Mouse (Mus musculus): Measurements from ENCODE around the gene Cx3cl1. TPM values are rescaled to one million over a fixed set of nuclear protein-coding genes. Genes with fewer than 3 reads are reported as not detected.

Gene Cx3cl1
- polyA plus RNA-seq, 1 experiment from 2014 or later = 10.6 TPM

- Histone ChIP-seq H3K9ac (no peak overlapping the region), H3K27ac (no peak overlapping the region), H3K4me3 (no peak overlapping the region), H3K27me3 (no peaks in the 10 kb centered on the region; the same call in 1 of the 2 replicates), H3K4me2 (replicated peaks) (no peak overlapping the region), H3K4me1 (peaks cover 11% of the 10 kb centered on the region), H3K9me3 (replicated peaks) (no peaks in the 10 kb centered on the region), H3K36me3 (no peaks in the 10 kb centered on the region)
- WGBS = 86% methylated on average over 5 of the region's 5 CpGs
- no peak for ATAC-seq (ENCODE audit: low FRiP score)
These were observed 39.0 kb downstream of the Cx3cl1 start for GRCm38 (mm10) chr8:94810855-94811254.

- no peak for ATAC-seq (ENCODE audit: low FRiP score)
- Histone ChIP-seq H3K4me2 (replicated peaks) (no peak overlapping the region), H3K9me3 (replicated peaks) (no peaks in the 10 kb centered on the region), H3K4me1 (peaks cover 11% of the 10 kb centered on the region), H3K9ac (no peak overlapping the region), H3K36me3 (no peaks in the 10 kb centered on the region), H3K27me3 (no peaks in the 10 kb centered on the region; the same call in 1 of the 2 replicates), H3K4me3 (no peak overlapping the region), H3K27ac (no peak overlapping the region)
- 74% methylated on average over 6 of the region's 6 CpGs for WGBS
These were observed 39.8 kb downstream of the Cx3cl1 start for GRCm38 (mm10) chr8:94811654-94812053.

DNA sequence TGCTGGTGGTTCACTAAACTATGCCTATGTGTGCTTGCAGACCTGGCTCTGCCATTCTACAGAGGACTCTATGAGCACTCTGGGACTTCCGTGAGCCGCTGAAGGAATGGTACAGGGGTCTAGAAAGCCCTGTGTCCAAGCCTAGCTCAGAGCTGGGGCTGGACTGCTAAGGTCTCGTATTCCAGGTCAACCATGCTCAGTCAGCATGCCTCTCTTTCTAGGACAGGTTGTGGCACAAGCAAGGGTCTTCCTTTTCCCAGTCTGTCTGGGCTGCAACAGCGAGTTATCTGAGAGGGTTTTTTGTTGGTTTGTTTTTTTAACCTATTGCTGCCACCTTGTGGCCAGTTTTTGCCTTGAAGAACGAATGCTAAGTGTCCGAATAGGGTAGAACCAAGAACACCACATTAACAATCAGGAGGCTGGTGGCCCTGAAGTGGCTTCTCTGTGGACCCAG lies 40.9 kb downstream of the Cx3cl1 start:
- Histone ChIP-seq H3K4me2 (replicated peaks) (peak overlapping the region; percentile 37; the same call in 1 of the 2 replicates), H3K9me3 (replicated peaks) (no peaks in the 10 kb centered on the region), H3K4me1 (peaks cover 5% of the 10 kb centered on the region), H3K4me3 (peak overlapping the region; percentile 11; the same call in 1 of the 2 replicates), H3K9ac (peak overlapping the region; percentile 27; the same call in 1 of the 2 replicates), H3K27ac (no peak overlapping the region), H3K27me3 (no peaks in the 10 kb centered on the region), H3K36me3 (no peaks in the 10 kb centered on the region)
- peak; percentile 65 for ATAC-seq (ENCODE audit: low FRiP score)
- WGBS = 28% methylated on average over 6 of the region's 6 CpGs

GRCm38 (mm10) chr8:94814556-94814955 lies 42.7 kb downstream of the Cx3cl1 start:
- ATAC-seq (ENCODE audit: low FRiP score) = no peak
- Histone ChIP-seq H3K4me1 (peaks cover 5% of the 10 kb centered on the region), H3K27ac (no peak overlapping the region)

GRCm38 (mm10) chr8:94817933-94818332 lies 46.1 kb downstream of the Cx3cl1 start:
- Histone ChIP-seq H3K4me3 (no peak overlapping the region), H3K4me2 (replicated peaks) (no peak overlapping the region), H3K27ac (no peak overlapping the region), H3K9me3 (replicated peaks) (no peaks in the 10 kb centered on the region), H3K27me3 (no peaks in the 10 kb centered on the region), H3K36me3 (peaks cover 27% of the 10 kb centered on the region), H3K9ac (no peak overlapping the region), H3K4me1 (no peaks in the 10 kb centered on the region)
- no peak for ATAC-seq (ENCODE audit: low FRiP score)
- 90% methylated on average over 11 of the region's 11 CpGs for whole genome bisulfite sequencing

More at GRCm38 (mm10) chr8:94814556-94814955, 42.7 kb downstream of the Cx3cl1 start:
- Histone ChIP-seq H3K27me3 (no peaks in the 10 kb centered on the region), H3K4me2 (replicated peaks) (no peak overlapping the region), H3K9me3 (replicated peaks) (no peaks in the 10 kb centered on the region), H3K36me3 (no peaks in the 10 kb centered on the region), H3K4me3 (no peak overlapping the region), H3K9ac (no peak overlapping the region)
- 0% methylated on average over 1 of the region's 1 CpGs for WGBS

DNA sequence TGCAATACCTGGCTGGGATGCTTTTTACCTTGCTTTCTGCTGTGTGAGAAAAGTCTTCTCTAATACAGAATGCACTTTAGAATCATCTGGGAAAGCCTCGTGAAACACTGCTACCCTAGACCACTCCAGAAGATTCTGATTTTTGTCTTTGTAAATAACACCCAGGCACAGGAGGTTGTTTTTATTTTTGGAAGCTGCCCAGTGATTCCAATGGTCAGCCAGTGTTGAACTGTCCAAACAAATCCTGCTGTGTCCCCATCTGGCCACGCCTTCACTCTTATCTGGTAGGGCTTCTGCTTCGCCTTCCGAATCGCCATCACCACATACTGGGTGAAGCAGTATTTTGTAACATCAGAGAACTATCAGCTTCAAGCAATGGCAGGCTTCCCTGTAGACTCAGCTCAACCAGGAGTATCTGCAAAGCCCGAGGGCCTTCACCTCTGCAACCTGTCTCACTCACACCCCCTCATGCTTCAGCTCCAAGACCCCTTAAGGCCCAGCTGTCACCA lies 47.9 kb downstream of the Cx3cl1 start:
- Histone ChIP-seq H3K4me2 (replicated peaks) (no peak overlapping the region), H3K9me3 (replicated peaks) (no peaks in the 10 kb centered on the region), H3K9ac (no peak overlapping the region), H3K4me1 (no peaks in the 10 kb centered on the region), H3K27me3 (no peaks in the 10 kb centered on the region), H3K36me3 (peaks cover 45% of the 10 kb centered on the region), H3K4me3 (no peak overlapping the region), H3K27ac (no peak overlapping the region)
- 76% methylated on average over 6 of the region's 6 CpGs for WGBS
- ATAC-seq (ENCODE audit: low FRiP score) = no peak

DNA sequence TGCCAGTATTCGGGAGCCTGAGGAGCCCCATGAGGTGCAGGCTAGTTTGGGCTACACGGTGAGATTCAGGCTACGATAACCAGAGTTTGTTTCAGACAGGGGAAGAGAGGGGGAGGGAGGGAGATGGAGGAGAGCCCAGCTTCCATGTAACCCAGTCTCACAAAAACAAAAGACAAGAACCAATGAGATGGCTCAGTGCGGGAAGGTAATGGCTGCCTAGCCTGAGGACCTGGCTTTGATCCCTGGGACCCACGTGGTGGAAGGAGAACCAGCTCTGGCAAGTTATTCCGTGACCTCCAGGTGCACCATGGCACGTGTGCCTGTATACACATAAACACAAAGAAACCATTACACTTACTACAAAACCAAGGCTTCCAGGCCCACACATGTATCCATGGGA lies 48.7 kb downstream of the Cx3cl1 start:
- Histone ChIP-seq H3K4me1 (no peaks in the 10 kb centered on the region), H3K4me3 (no peak overlapping the region), H3K36me3 (peaks cover 52% of the 10 kb centered on the region), H3K9ac (no peak overlapping the region), H3K4me2 (replicated peaks) (no peak overlapping the region), H3K27ac (no peak overlapping the region), H3K9me3 (replicated peaks) (no peaks in the 10 kb centered on the region), H3K27me3 (no peaks in the 10 kb centered on the region)
- WGBS = 91% methylated on average over 7 of the region's 7 CpGs
- no peak for ATAC-seq (ENCODE audit: low FRiP score)

DNA sequence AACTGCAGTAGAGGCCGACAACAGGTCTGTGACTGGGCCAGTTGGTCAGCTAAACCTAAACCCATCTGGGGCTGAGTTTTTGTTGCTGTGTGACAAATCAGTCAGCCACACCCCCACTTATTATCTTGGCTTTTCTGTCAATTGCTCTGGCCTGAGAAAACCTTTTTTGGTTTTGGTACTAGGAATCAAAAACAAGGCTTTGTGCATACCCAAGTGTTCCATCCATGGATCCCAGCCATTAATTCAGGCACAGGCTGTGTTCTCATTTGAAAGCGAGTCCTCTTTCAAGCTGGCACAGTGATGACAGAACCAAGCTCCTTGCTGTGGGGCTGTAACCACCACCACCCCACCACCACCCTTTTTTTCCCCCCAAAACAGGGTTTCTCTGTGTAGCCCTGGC lies 49.6 kb downstream of the Cx3cl1 start:
- Histone ChIP-seq H3K27ac (no peak overlapping the region), H3K4me1 (no peaks in the 10 kb centered on the region), H3K27me3 (no peaks in the 10 kb centered on the region), H3K9me3 (replicated peaks) (no peaks in the 10 kb centered on the region), H3K9ac (no peak overlapping the region), H3K4me3 (no peak overlapping the region), H3K4me2 (replicated peaks) (no peak overlapping the region), H3K36me3 (peaks cover 52% of the 10 kb centered on the region)
- ATAC-seq (ENCODE audit: low FRiP score) = no peak
- WGBS = 91% methylated on average over 2 of the region's 2 CpGs

DNA sequence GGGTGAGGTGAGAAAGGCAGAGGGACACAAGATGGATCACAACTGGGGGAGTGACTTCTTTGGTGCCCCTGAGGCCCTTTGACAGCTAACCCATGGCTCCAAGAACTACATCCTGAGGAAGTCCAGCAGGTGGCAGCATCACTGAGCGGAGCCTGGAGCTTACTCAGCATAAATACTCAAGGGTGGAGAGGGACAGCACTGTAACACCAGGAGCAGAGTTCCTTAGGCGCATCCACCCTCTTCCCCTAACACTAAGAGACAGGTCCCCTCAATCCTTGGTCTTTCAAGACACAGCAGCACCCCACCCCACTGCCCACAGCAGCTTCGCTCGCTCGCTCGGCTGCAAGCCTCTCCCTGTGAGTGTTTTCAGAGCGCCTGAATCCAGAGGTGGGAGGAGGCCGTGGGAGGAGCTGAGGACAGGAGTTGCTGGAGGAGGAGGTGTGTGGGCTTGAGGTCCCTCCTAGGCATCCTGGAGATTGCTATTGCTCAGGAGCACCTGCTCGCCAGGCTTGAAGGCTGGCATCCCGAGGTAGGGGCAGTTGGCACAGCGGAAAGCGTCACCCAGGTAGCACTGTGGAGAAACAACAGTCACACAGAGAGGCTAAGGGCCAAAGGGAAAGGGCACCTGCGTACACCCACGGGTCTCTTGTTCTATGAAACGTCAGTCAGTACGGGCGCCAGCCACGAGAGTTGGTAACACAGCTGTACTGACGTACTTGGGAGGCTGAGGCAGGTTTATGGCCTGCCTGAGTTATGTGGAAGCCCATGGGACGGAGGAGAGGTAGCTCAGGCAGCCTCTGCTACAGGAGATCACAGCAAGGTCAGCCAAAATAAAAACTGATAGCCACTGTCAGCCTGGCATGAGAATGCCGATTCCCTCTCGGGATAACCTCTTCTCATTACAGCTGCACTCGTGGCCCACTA lies 51.1 kb downstream of the Cx3cl1 start:
- Histone ChIP-seq H3K9ac (no peak overlapping the region), H3K27me3 (no peaks in the 10 kb centered on the region), H3K4me3 (no peak overlapping the region), H3K4me2 (replicated peaks) (no peak overlapping the region), H3K27ac (no peak overlapping the region), H3K4me1 (no peaks in the 10 kb centered on the region), H3K9me3 (replicated peaks) (no peaks in the 10 kb centered on the region), H3K36me3 (peaks cover 63% of the 10 kb centered on the region)
- WGBS = 87% methylated on average over 23 of the region's 23 CpGs
- ATAC-seq (ENCODE audit: low FRiP score) = no peak

GRCm38 (mm10) chr8:94825170-94825569 lies 53.4 kb downstream of the Cx3cl1 start:
- Histone ChIP-seq H3K9ac (no peak overlapping the region), H3K4me2 (replicated peaks) (no peak overlapping the region), H3K4me3 (no peak overlapping the region), H3K27ac (no peak overlapping the region), H3K27me3 (no peaks in the 10 kb centered on the region), H3K36me3 (peaks cover 77% of the 10 kb centered on the region), H3K9me3 (replicated peaks) (no peaks in the 10 kb centered on the region), H3K4me1 (no peaks in the 10 kb centered on the region)
- no peak for ATAC-seq (ENCODE audit: low FRiP score)
- WGBS = 92% methylated on average over 6 of the region's 6 CpGs

- Histone ChIP-seq H3K4me1 (no peaks in the 10 kb centered on the region), H3K9ac (no peak overlapping the region), H3K27ac (no peak overlapping the region), H3K36me3 (peaks cover 75% of the 10 kb centered on the region), H3K9me3 (replicated peaks) (0 out of 2 replicates have a peak, but pooled peaks cover 4% of the 10 kb centered on the region), H3K27me3 (no peaks in the 10 kb centered on the region), H3K4me2 (replicated peaks) (no peak overlapping the region), H3K4me3 (no peak overlapping the region)
- no peak for ATAC-seq (ENCODE audit: low FRiP score)
- WGBS = 96% methylated on average over 5 of the region's 5 CpGs
These were observed 54.4 kb downstream of the Cx3cl1 start for GRCm38 (mm10) chr8:94826210-94826609.

- no peak overlapping the region for H3K27ac ChIP-seq
- no peaks in the 10 kb centered on the region for H3K27me3 ChIP-seq
- no peak for ATAC-seq (ENCODE audit: low FRiP score)
- H3K4me1 ChIP-seq = no peaks in the 10 kb centered on the region
- 0 out of 2 replicates have a peak, but pooled peaks cover 4% of the 10 kb centered on the region for H3K9me3 ChIP-seq (replicated peaks)
- no peak overlapping the region for H3K4me2 ChIP-seq (replicated peaks)
- H3K9ac ChIP-seq = no peak overlapping the region
- H3K4me3 ChIP-seq = no peak overlapping the region
- 92% methylated on average over 6 of the region's 6 CpGs for WGBS
- H3K36me3 ChIP-seq = peaks cover 67% of the 10 kb centered on the region
These were observed 56.5 kb downstream of the Cx3cl1 start for GRCm38 (mm10) chr8:94828284-94828683.
